Mouse (Mus musculus) hindbrain, embryonic 11.5 days (tissue): ENCODE data around the gene Dppa3. TPM values are rescaled to one million over a fixed set of nuclear protein-coding genes. Genes with fewer than 3 reads are reported as not detected.
A peak's percentile ranks its signal among the peaks of the same experiment; 100 is the strongest.

Experiments
- ATAC-seq: fragments of 200-750 bp; cut with Nextera tagmentation; 2 replicates; pipeline ENCODE4 v1.8.0; 2017; ENCODE audit warnings: mild to moderate bottlenecking, moderate TSS enrichment, moderate library complexity; ENCODE audit not compliant: low FRiP score
- DNase-seq: peaks from one replicate; pipeline ENCODE4 v3.0.0-alpha.2; 2015; ENCODE audit warnings: low spot score
- H3K27ac ChIP-seq: fragments of 300-500 bp; sonication (generic); 2 replicates; pipeline ENCODE4 v1.5.1; 2014; ENCODE audit warnings: mild to moderate bottlenecking, low read depth, low read length
- H3K27me3 ChIP-seq: fragments of 300-500 bp; sonication (generic); 2 replicates; pipeline ENCODE4 v1.6.1; 2014; ENCODE audit warnings: mild to moderate bottlenecking, low read length, moderate library complexity, mixed read lengths; ENCODE audit not compliant: control insufficient read depth, insufficient read depth
- H3K36me3 ChIP-seq: fragments of 300-500 bp; sonication (generic); 2 replicates; pipeline ENCODE4 v1.6.1; 2014; ENCODE audit warnings: mild to moderate bottlenecking, low read length, moderate library complexity, mixed read lengths; ENCODE audit not compliant: control insufficient read depth, insufficient read depth
- H3K4me1 ChIP-seq: fragments of 300-500 bp; sonication (generic); replicated peaks from 2 replicates; pipeline ENCODE4 v1.6.1; 2014; ENCODE audit warnings: low read length, mixed read lengths; ENCODE audit not compliant: control insufficient read depth, insufficient read depth
- H3K4me2 ChIP-seq: fragments of 300-500 bp; sonication (generic); replicated peaks from 2 replicates; pipeline ENCODE4 v1.6.1; 2014; ENCODE audit warnings: mild to moderate bottlenecking, low read depth, low read length
- H3K4me3 ChIP-seq: fragments of 300-500 bp; sonication (generic); 2 replicates; pipeline ENCODE4 v1.5.1; 2014; ENCODE audit warnings: low read depth, low read length
- H3K9ac ChIP-seq: fragments of 300-500 bp; sonication (generic); 2 replicates; pipeline ENCODE4 v1.6.1; 2014; ENCODE audit warnings: low read depth, low read length
- H3K9me3 ChIP-seq: fragments of 300-500 bp; sonication (generic); 2 replicates; pipeline ENCODE4 v1.6.1; 2016; ENCODE audit warnings: low read length; ENCODE audit not compliant: control insufficient read depth
- WGBS: fragments of 180-500 bp; shearing (Covaris S2); extraction: QIAGEN DNeasy Blood & Tissue Kit; methylation state at CpG from one replicate; pipeline ENCODE4 v1.1.7; 2014; 5-methylcytosine and 5-hydroxymethylcytosine counted together
- polyA plus RNA-seq: library from polyadenylated mRNA; unstranded; fragments of >200 nt; fragmentation: Nextera tagmentation; extraction: Ambion mirVana; gene quantifications from 2 replicates; pipeline ENCODE4 v1.2.1, GENCODE M21; 2014

Dppa3 gene
- polyA plus RNA-seq, 1 experiment from 2014 or later = not detected

GRCm38 (mm10) chr6:122599054-122599737, 27.0 kb upstream of the Dppa3 start:
- Histone ChIP-seq H3K9me3 (no peaks in the 10 kb centered on the region), H3K4me1 (no peaks in the 10 kb centered on the region), H3K9ac (no peak overlapping the region), H3K27me3 (no peaks in the 10 kb centered on the region), H3K36me3 (no peaks in the 10 kb centered on the region), H3K4me2 (no peak overlapping the region), H3K4me3 (no peak overlapping the region), H3K27ac (no peak overlapping the region)
- no peak for ATAC-seq
- no peak for DNase-seq
- WGBS = 89% methylated on average over 9 of the region's 9 CpGs

GRCm38 (mm10) chr6:122600066-122600646, 26.1 kb upstream of the Dppa3 start:
- ATAC-seq (no peak), DNase-seq (no peak)
- Histone ChIP-seq H3K4me1 (no peaks in the 10 kb centered on the region), H3K9me3 (no peaks in the 10 kb centered on the region), H3K9ac (no peak overlapping the region), H3K4me2 (no peak overlapping the region), H3K27me3 (no peaks in the 10 kb centered on the region), H3K4me3 (no peak overlapping the region), H3K27ac (no peak overlapping the region), H3K36me3 (no peaks in the 10 kb centered on the region)
- WGBS = 84% methylated on average over 7 of the region's 7 CpGs

- no peak overlapping the region for H3K27ac ChIP-seq
- no peaks in the 10 kb centered on the region for H3K4me1 ChIP-seq
- no peaks in the 10 kb centered on the region for H3K36me3 ChIP-seq
- 90% methylated on average over 4 of the region's 4 CpGs for WGBS
- no peak for ATAC-seq
- H3K9me3 ChIP-seq = no peaks in the 10 kb centered on the region
- no peak overlapping the region for H3K9ac ChIP-seq
- no peaks in the 10 kb centered on the region for H3K27me3 ChIP-seq
- H3K4me3 ChIP-seq = no peak overlapping the region
- no peak overlapping the region for H3K4me2 ChIP-seq
- DNase-seq = no peak
These were observed 25.2 kb upstream of the Dppa3 start for GRCm38 (mm10) chr6:122601031-122601430.

- ATAC-seq = no peak
- no peaks in the 10 kb centered on the region for H3K36me3 ChIP-seq
- 89% methylated on average over 3 of the region's 3 CpGs for WGBS
- no peaks in the 10 kb centered on the region for H3K27me3 ChIP-seq
- no peak overlapping the region for H3K4me2 ChIP-seq
- no peak overlapping the region for H3K4me3 ChIP-seq
- DNase-seq = no peak
- no peaks in the 10 kb centered on the region for H3K4me1 ChIP-seq
- H3K9me3 ChIP-seq = no peaks in the 10 kb centered on the region
- H3K9ac ChIP-seq = no peak overlapping the region
- H3K27ac ChIP-seq = no peak overlapping the region
These were observed 24.6 kb upstream of the Dppa3 start for GRCm38 (mm10) chr6:122601615-122602014.

- H3K27ac ChIP-seq = no peak within 1 kb of the TSS
- no peaks in the 10 kb centered on the region for H3K4me1 ChIP-seq
- no peaks in the 10 kb centered on the region for H3K27me3 ChIP-seq
- peak; percentile 63 for DNase-seq
- H3K9me3 ChIP-seq = no peaks in the 10 kb centered on the region
- peak within 1 kb of the TSS; percentile 35 for H3K4me2 ChIP-seq
- peak; percentile 72; the same call in 1 of the 2 replicates for ATAC-seq
- H3K4me3 ChIP-seq = peak within 1 kb of the TSS; percentile 31
- no peaks in the 10 kb centered on the region for H3K36me3 ChIP-seq
- WGBS = 12% methylated on average over 22 of the region's 22 CpGs
- H3K9ac ChIP-seq = peak within 1 kb of the TSS; percentile 25
These were observed 23.8 kb upstream of the Dppa3 start, which contains the start of gene Apobec1 for GRCm38 (mm10) chr6:122602242-122602991. Apobec1 (minus strand) TSS chr6:122602444.

- no peak overlapping the region for H3K4me2 ChIP-seq
- ATAC-seq (no peak), DNase-seq (no peak)
- H3K27me3 ChIP-seq = no peaks in the 10 kb centered on the region
- H3K9ac ChIP-seq = no peak overlapping the region
- H3K4me3 ChIP-seq = no peak overlapping the region
- no peak overlapping the region for H3K27ac ChIP-seq
- no peaks in the 10 kb centered on the region for H3K36me3 ChIP-seq
- H3K9me3 ChIP-seq = no peaks in the 10 kb centered on the region
- H3K4me1 ChIP-seq = no peaks in the 10 kb centered on the region
- 54% methylated on average over 1 of the region's 1 CpGs for WGBS
These were observed 23.3 kb upstream of the Dppa3 start for GRCm38 (mm10) chr6:122602992-122603322.

GRCm38 (mm10) chr6:122604260-122604659, 21.9 kb upstream of the Dppa3 start:
- H3K27ac ChIP-seq = no peak overlapping the region
- H3K4me3 ChIP-seq = no peak overlapping the region
- no peaks in the 10 kb centered on the region for H3K36me3 ChIP-seq
- H3K4me2 ChIP-seq = no peak overlapping the region
- no peaks in the 10 kb centered on the region for H3K27me3 ChIP-seq
- DNase-seq (no peak), ATAC-seq (no peak)
- no peak overlapping the region for H3K9ac ChIP-seq
- no peaks in the 10 kb centered on the region for H3K4me1 ChIP-seq
- H3K9me3 ChIP-seq = no peaks in the 10 kb centered on the region

GRCm38 (mm10) chr6:122605483-122605882, 20.7 kb upstream of the Dppa3 start:
- Histone ChIP-seq H3K9ac (no peak overlapping the region), H3K36me3 (no peaks in the 10 kb centered on the region), H3K4me1 (no peaks in the 10 kb centered on the region), H3K4me3 (no peak overlapping the region), H3K27me3 (no peaks in the 10 kb centered on the region), H3K4me2 (no peak overlapping the region), H3K9me3 (no peaks in the 10 kb centered on the region), H3K27ac (no peak overlapping the region)
- no peak for DNase-seq
- ATAC-seq = no peak
- 93% methylated on average over 8 of the region's 8 CpGs for WGBS

- ATAC-seq (no peak), DNase-seq (no peak)
- H3K9me3 ChIP-seq = no peaks in the 10 kb centered on the region
- no peak overlapping the region for H3K4me2 ChIP-seq
- H3K9ac ChIP-seq = no peak overlapping the region
- WGBS = 96% methylated on average over 11 of the region's 11 CpGs
- H3K27me3 ChIP-seq = no peaks in the 10 kb centered on the region
- no peaks in the 10 kb centered on the region for H3K36me3 ChIP-seq
- no peak overlapping the region for H3K27ac ChIP-seq
- no peak overlapping the region for H3K4me3 ChIP-seq
- H3K4me1 ChIP-seq = no peaks in the 10 kb centered on the region
These were observed 19.5 kb upstream of the Dppa3 start for GRCm38 (mm10) chr6:122606661-122607060.
